Mouse (Mus musculus) layer of hippocampus, adult 8-10 months (tissue): ENCODE measurements around the gene Eed. TPM values are rescaled to one million over a fixed set of nuclear protein-coding genes. Genes with fewer than 3 reads are reported as not detected.
A peak's percentile ranks its signal among the peaks of the same experiment; 100 is the strongest.

Experiments used
- DNase-seq, 2 experiments: peaks; one replicate each; pipeline ENCODE4 v3.0.0; 2022; ENCODE audit warnings: low spot score in 2 of 2
- total RNA-seq, 4 experiments: library from RNA; stranded (reverse); gene quantifications; 2 replicates each; pipeline ENCODE4 v1.2.4; 2022

Gene Eed
- total RNA-seq, 4 experiments from 2014 or later = 28.4 to 37.7 (median 34.0) TPM

DNA sequence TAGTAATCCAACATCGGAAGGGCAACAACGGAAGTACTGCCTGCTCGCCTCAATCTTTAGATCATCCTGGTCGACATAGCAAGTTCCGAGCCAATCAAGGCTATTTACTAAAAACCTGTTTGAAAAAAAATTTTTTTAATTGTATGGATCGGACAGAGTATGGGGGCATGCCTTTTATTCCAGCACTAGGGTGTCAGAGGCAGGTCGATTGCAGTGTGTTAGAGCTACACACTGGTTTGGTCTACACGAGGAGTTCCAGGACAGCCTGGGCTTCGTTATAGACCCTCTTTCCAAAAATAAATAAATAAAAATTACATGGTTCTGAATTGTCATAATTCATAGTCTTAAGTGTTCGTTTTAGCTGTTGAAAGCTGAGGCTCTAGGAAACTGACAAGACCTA is 774 bp upstream of the Eed start:
- no peak for DNase-seq

GRCm38 (mm10) chr7:89980133-89980484 is 674 bp downstream of the Eed start:
- no peak for DNase-seq

DNA sequence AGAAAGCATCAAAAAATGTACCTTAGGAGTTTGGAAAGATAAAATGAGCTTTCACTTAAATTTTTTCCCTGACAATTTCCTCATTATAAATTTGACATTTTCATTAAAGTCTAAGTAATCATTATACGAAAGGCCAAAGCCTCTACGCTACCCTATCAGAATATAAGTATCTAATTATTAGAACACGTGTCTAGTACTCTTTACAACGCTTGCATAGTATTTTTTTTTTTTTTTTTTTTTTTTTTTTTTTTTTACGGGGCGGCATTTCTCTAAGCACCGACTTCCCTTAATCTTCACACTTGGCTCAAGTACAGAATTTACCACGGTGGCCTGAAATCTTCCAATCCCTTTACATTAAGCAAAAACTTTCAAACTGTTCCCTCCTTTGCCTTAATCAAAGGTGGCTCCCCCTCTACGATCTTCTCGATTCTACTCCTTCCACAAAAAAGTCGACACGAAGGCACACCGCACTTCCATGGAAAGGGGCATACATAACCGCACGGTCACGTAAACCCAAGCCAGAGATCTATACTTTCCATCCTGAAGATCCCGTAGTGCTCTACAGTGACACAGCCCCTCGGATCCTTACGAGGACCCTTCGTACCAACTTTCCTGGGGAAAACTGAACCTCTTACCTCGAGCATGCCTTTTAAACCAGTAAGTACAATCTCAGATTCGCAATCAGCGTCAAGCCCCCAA is 1.2 kb downstream of the Eed start:
- no peak for DNase-seq

DNA sequence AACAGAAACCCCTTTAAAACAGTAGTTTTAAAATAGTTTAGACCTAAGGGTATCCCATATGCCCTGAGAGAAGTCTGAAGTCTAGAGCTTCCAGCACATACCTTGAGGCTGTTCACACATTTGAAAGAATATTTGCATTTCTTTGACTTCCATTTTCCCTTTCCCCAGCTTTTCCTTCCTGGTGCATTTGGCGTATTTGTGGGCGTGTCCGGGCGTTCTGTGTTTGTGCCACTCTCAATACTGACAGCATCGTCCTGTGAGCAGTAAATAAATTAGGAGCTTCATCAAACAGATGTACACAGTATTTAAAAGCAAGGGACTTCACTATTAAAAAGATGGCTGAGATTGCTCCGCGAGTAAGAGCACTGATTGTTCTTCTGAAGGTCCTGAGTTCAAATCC is 4.0 kb downstream of the Eed start:
- DNase-seq = no peak

- DNase-seq = no peak
Measured at GRCm38 (mm10) chr7:89975571-89975970, 5.2 kb downstream of the Eed start.

- no peak for DNase-seq
Measured at GRCm38 (mm10) chr7:89967235-89967634, 13.5 kb downstream of the Eed start.

- no peak for DNase-seq
Measured at GRCm38 (mm10) chr7:89966771-89967170, 14.0 kb downstream of the Eed start.

DNA sequence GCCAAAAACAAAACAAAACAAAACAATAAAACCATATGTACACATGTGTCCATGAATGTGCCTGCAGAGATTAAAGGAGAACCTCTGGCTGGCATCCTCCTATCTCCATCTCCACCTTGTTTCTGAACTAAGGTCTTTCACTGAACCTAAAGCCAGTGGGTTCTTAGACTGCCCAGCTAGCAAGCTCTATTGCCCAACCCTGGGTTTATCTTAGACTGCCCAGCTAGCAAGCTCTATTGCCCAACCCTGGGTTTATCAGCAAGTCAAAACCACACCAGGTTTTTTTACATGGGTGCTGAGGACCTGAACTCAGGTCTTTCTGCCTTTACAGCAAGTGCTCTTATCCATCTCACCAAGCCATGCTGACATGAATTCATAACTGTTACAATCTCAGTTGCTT is 17.6 kb downstream of the Eed start:
- DNase-seq = no peak

GRCm38 (mm10) chr7:89957300-89957699 is 23.5 kb downstream of the Eed start:
- no peak for DNase-seq

DNA sequence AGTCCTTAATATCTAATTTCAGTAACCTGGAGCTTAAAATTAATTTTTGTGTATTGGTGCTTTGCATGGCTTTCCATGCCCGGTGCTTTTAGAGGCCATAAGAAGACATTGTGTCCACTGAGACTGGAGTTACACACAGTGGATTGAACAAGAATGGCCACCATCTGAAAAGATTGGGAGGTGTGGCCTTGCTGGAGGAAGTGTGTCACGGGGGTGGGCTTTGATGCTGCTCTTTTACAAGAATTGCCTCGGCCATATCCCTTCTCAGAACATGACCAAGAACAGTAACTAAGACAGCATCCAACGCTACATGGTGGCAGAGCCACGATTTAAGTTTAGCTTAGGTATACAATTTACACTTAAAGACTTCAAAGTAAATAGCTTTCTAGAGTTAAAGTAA is 26.5 kb downstream of the Eed start:
- DNase-seq = no peak

DNA sequence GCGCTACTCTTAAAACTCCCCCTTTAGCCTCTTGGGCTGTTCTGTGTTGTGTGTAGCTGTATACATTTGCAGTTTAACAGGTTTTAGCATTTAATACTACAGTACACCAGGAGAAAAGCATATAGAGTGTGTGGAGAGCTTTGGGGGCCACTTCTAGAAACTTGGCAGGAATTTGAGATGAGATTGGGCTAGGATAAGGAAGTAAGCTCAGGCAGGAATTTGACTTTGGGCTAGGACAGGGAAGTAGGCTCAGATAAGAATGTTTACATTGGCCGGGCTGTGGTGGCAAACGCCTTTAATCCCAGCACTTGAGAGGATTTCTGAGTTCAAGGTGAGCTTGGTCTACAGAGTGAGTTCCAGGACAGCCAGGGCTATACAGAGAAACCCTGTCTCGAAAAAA is 31.4 kb downstream of the Eed start:
- no peak for DNase-seq

- DNase-seq = no peak
Measured at GRCm38 (mm10) chr7:89948026-89948425, 32.8 kb downstream of the Eed start.

DNA sequence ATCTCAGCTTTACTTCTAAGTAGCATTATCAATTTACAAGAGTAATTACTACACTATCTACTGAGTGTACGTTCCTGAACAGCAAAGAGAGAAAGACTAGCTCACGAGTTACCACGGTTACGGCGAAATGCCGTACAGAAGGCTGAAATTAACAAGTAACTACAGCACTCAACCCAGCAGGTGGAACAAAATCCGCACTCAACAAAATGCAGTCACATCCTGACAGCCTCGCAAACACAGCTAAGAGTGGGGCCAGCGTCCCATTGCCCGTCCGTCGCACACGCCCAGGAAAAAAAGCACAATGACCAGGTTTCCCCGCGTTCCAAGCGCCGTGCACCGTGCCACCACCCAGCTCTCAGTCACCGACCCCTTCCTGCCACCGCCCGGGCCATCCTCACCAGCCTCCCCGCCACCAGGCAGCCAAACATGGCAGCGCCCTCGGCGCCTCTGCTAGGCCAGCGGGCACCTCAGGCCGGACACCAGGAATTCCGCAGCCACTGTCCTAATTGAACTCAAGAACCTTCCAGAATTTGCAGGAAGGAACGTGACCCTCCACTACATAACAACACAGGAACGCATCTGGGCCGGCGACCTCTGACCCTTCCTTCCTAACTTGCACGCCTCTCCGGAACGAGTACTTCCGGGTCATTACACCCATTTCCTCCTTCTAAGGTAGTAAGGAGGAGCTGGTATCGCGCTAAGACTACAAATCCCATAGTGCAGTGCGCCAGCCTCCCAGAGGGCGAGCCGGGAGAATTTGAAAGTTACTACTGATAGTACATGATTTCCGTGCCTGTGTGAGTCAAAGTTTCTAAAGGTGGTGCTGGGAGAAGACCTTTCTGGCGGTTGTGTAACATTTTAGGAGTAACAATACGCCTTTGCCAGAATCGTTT is 40.0 kb downstream of the Eed start, which contains the start of gene Hikeshi:
TSS of gene Hikeshi (minus strand) at position 634 of the 893 bp plus-strand sequence.
- peak; percentile 93 to 95 for DNase-seq

DNA sequence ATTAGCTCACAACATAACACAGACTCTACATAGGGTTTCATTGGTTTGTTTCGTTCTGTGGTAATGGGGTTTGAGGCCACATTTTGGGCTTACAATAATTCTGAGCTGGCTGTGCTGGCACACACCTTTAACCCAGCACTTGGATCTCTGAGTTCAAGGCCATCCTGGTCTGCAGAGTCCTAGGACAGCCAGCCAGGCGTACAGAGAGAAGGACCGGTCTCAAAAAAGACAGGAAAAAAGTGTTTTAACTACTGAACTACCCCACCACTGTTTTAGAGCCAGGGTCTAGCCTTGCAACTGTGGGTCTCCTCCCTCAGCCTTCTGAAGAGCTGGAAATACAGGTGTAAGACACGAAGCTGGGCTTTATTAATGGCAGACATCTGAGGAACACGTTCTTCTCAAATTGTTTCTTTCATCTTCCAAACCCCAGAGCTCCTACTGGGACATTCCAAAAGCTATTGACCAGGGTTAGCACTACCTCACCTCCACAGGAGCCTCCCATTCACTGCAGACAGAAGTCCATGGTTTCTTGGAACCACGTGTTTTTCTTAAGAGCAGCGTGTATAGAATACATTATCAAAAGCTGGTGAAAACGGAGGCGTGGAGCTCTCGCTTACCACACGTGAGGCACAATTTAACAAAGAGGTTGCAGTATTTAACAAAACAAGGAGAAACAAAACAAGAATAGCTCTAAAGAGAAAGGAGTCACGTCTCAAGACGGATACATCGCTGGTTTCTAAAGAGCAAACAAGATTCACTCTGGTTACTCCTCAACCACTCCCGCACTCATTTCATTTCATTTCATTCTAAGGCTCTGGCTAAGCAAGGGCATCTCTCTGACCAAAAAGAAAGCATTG is 41.1 kb downstream of the Eed start:
- no peak for DNase-seq

GRCm38 (mm10) chr7:89923441-89924180 is 57.2 kb downstream of the Eed start:
- peak; percentile 76 to 85 for DNase-seq

- DNase-seq = no peak
Measured at GRCm38 (mm10) chr7:89917776-89918175, 63.0 kb downstream of the Eed start.

DNA sequence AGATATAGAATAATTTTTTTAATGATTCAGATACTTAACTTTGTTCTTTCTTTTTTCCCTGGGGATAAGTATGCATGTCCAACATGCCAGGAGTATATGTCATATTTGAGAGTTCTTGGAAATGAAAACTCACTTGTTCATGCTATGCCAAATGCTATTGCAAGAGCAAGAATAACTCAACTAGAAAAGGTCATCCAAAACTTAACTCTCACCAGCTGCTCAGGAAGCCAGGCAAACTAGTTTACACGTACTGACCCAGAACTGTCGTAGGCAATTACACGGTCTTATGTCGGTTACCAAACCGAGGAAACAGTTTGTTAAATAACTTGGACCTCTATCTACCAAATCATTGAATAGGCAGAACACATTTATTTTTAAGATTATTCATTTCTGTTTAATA is 64.1 kb downstream of the Eed start:
- DNase-seq = no peak

GRCm38 (mm10) chr7:89913432-89914158 is 67.2 kb downstream of the Eed start:
- no peak for DNase-seq

DNA sequence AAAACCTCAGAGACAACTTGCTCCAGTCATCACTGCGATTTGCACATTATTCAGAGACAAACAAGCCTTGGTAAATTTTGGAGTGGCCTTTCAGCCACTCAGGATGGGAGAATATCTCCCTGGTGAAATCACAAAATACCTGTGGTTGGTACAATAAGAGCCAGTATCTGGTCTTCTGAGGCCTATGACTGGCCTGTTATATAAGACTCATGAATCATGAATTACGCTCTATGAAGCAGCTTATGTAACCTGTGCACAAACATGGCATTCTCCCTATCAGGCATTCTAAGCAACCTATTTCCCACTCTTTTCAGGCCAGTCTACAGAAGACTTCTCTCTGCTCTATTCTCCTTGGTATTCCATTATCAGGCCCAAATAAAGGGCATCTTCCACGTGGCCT is 68.4 kb downstream of the Eed start:
- no peak for DNase-seq

GRCm38 (mm10) chr7:89909711-89910110 is 71.1 kb downstream of the Eed start:
- DNase-seq = no peak
